Mouse (Mus musculus): ENCODE measurements at regions not wholly inside any gene's neighbourhood (a gene's known extent, or its start where the extent isn't known, plus 50 kb on each side); places are given as distances from the start of the nearest gene placed in this dataset.

DNA sequence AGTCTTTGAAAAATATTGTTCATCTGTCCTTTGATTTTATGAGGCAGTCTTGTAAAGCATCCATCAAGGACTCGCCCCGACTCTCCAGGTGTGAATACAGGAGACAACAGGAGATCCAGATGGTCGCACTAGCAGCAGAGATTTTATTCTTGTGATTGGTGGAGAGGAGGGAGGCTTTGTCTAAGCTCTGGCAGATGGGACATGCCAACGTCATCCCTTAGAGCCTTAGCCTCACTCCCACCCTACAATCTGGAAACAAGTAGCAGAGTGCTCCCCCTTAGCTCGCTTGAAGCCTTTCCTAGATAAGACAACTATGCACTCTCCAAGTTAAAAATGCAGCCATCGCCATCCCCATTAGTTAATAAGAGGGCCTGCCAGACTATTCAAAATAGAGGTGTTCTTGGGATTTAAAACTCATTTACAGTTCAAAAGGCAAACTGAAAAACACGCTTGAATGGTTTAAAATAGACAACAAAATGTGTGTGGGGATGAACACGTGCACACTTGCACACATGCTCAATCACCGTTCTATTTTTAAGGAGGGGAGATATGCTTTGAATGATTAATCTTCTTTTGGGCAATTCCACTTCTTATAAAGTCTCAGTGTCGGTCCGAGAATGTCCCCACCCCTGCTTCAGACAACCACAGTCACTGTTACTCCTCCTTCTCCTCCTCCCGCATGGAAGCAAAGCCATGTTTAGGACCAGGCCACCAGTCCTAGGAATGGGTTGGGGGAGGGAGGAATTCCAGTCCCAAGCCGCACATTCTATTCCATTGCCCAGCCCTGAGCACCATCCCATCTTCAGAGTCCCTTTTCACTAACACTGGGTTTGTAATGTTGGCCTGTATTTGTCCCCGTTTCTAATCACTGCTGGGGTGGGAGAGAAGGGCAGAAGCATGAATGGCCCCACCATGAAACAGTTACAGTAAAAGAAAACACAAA is 61.5 kb upstream of the Egln3 start:
- no peak overlapping the region for H3K27ac ChIP-seq (ENCODE audit: control insufficient read depth, insufficient read depth, low read depth, low read length, poor library complexity)
- H3K4me3 ChIP-seq (replicated peaks; ENCODE audit: control insufficient read depth, low read depth, low read length): no peak overlapping the region
- peaks cover 6% of the 10 kb centered on the region for H3K4me1 ChIP-seq (ENCODE audit: control insufficient read depth, insufficient read depth, low read length)
- 79% methylated on average over 14 of the region's 14 CpGs for WGBS
- TF ChIP-seq POLR2A (IDR thresholded peaks at IDR 0.05; ENCODE audit: borderline replicate concordance, control insufficient read depth, low read depth, low read length): no peak
- TF ChIP-seq CTCF (IDR thresholded peaks at IDR 0.05; ENCODE audit: control insufficient read depth, insufficient read depth, low read length): no peak

DNA sequence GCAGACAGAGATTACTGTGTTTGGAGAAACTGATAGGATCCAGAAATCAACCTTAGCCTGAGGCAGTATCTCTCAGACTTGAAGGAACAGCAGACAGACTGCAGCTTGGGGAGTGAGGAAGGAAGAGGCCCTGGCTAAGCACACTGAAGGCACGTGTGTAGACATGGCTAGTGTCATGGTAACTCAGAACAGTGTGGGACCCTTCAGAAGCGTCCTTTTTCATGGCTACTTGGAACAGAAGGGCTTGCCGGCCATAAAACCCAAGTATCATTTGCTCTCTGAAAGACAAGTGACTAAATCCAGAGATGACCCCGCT is 60.7 kb upstream of the Egln3 start:
- 49% methylated on average over 4 of the region's 4 CpGs for WGBS
- Histone ChIP-seq H3K4me3 (replicated peaks; ENCODE audit: control insufficient read depth, low read depth, low read length) (no peak overlapping the region), H3K27ac (ENCODE audit: control insufficient read depth, insufficient read depth, low read depth, low read length, poor library complexity) (no peak overlapping the region), H3K4me1 (ENCODE audit: control insufficient read depth, insufficient read depth, low read length) (peaks cover 6% of the 10 kb centered on the region)
- no peak for TF ChIP-seq CTCF (IDR thresholded peaks at IDR 0.05; ENCODE audit: control insufficient read depth, insufficient read depth, low read length)
- TF ChIP-seq POLR2A (IDR thresholded peaks at IDR 0.05; ENCODE audit: borderline replicate concordance, control insufficient read depth, low read depth, low read length): no peak

DNA sequence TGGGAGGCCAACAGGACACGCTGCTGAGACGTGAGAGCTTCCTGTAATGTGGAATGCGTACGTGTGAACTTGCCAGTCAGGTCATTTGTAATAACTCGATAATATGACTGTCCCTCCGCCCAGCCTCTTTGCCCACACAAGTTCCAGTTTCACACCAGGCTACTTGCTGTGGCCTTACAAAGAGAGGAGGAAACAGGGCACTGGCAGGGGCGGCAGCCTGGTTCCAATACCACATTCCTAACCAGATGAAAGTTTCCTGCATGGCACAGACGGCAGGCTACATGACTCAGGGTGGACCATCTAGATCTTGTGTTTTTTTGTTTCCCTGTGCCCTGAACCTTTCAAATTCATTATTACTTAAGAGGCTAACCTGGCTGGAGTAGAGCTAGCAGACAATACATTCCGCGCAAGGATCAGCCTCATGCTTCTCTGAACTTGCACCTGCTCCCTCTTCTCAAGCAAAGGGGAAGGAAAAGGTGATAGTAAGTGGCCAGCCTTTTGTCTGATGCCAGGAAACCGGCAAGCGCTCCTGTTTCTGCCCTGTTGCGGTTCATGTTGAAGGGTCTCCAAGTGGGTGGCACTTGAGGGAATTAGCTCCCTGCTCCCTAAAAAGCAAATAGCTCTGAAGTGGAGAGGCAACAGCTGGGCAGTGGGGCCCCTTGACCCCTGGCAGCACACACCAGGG is 60.2 kb upstream of the Egln3 start:
- 31% methylated on average over 13 of the region's 13 CpGs for WGBS

DNA sequence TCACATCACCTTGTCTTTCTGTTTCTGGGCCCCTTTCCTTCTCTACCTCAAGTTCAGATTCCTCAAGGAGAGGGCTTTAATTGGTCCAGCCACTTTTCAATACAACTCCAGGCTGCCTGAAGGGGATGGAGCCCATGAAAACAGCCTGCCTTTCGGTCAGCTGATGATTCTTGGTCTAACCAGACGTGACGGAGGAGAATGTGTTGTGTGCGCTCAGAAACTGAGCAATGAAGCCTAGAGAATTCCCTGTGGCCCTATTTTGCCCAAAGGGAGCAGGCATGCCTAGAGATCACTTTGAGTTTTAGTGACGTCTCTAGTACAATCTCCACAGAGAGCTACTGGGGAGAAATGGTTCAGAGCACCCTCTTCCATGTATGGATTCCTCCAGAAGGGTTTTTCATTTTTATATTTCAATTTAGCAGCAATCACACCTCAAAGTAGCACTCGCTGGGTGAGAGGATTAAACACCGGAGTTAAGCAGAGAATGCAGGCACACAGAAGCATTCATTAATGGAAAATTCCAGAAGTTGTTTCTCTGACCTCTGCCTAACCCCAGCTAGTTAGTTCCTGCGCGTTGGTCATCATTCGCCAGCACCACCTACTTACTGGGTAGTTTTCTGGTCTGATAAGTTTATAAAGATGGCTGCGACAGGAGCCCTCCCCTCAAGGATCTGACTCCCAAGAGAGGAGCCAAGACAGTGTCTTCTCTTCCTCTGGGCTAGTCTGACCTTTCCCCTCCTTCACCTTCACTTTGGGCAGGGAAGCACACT is 58.8 kb upstream of the Egln3 start:
- Histone ChIP-seq H3K4me3 (replicated peaks; ENCODE audit: control insufficient read depth, low read depth, low read length) (no peak overlapping the region), H3K4me1 (ENCODE audit: control insufficient read depth, insufficient read depth, low read length) (peaks cover 6% of the 10 kb centered on the region), H3K27ac (ENCODE audit: control insufficient read depth, insufficient read depth, low read depth, low read length, poor library complexity) (no peak overlapping the region)
- 85% methylated on average over 11 of the region's 11 CpGs for WGBS
- TF ChIP-seq CTCF (IDR thresholded peaks at IDR 0.05; ENCODE audit: control insufficient read depth, insufficient read depth, low read length) (no peak), POLR2A (IDR thresholded peaks at IDR 0.05; ENCODE audit: borderline replicate concordance, control insufficient read depth, low read depth, low read length) (no peak)

More for the DNA sequence above, 60.2 kb upstream of the Egln3 start:
- H3K4me1 ChIP-seq (ENCODE audit: control insufficient read depth, insufficient read depth, low read length): peaks cover 6% of the 10 kb centered on the region
- no peak overlapping the region for H3K27ac ChIP-seq (ENCODE audit: control insufficient read depth, insufficient read depth, low read depth, low read length, poor library complexity)
- H3K4me3 ChIP-seq (replicated peaks; ENCODE audit: control insufficient read depth, low read depth, low read length): no peak overlapping the region
- TF ChIP-seq CTCF (IDR thresholded peaks at IDR 0.05; ENCODE audit: control insufficient read depth, insufficient read depth, low read length) (no peak), POLR2A (IDR thresholded peaks at IDR 0.05; ENCODE audit: borderline replicate concordance, control insufficient read depth, low read depth, low read length) (no peak)

DNA sequence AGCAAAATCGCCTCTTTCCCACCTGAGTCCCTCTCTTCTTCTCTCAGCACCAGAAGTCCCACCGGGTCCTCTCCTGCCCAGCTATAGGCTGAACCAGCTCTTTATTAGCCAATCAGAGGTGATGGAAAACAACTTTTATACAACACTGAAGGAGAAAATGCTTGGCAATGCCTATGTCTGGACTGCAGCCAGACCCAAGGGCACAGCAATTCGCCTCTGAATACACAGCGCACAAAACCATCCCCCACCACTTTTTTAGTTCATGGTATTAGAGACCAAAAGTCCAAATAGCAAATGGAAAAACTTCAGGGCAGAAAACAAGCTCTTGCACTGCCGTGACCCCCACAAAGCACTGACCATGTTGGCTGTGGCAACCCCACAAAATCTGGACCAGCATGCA is 57.8 kb upstream of the Egln3 start:
- WGBS: 84% methylated on average over 5 of the region's 5 CpGs
- TF ChIP-seq CTCF (IDR thresholded peaks at IDR 0.05; ENCODE audit: control insufficient read depth, insufficient read depth, low read length) (no peak), POLR2A (IDR thresholded peaks at IDR 0.05; ENCODE audit: borderline replicate concordance, control insufficient read depth, low read depth, low read length) (no peak)
- Histone ChIP-seq H3K27ac (ENCODE audit: control insufficient read depth, insufficient read depth, low read depth, low read length, poor library complexity) (no peak overlapping the region), H3K4me1 (ENCODE audit: control insufficient read depth, insufficient read depth, low read length) (peaks cover 6% of the 10 kb centered on the region), H3K4me3 (replicated peaks; ENCODE audit: control insufficient read depth, low read depth, low read length) (no peak overlapping the region)

DNA sequence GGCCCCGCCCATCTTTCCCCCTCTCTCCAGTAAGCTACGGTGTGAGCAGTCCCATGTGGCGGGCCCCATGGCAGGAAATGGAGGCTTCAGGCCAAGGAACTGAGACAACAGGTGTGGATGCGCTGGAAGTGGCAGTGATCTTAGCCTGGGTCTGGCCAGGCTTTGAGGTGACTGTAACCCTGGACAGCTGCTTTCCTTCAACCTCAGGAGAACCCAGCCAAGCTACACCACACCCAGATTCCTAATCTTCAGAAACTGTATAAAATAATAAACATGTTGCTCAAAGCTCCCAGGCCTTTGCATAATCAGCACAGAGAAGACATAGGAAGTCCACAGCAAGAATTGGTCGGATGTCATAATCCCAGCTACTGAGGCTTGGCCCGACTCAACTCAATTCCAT is 56.8 kb upstream of the Egln3 start:
- WGBS: 35% methylated on average over 6 of the region's 6 CpGs
- Histone ChIP-seq H3K27ac (ENCODE audit: control insufficient read depth, insufficient read depth, low read depth, low read length, poor library complexity) (peak overlapping the region; percentile 24), H3K4me3 (replicated peaks; ENCODE audit: control insufficient read depth, low read depth, low read length) (no peak overlapping the region), H3K4me1 (ENCODE audit: control insufficient read depth, insufficient read depth, low read length) (peaks cover 6% of the 10 kb centered on the region)
- no peak for TF ChIP-seq POLR2A (IDR thresholded peaks at IDR 0.05; ENCODE audit: borderline replicate concordance, control insufficient read depth, low read depth, low read length)

DNA sequence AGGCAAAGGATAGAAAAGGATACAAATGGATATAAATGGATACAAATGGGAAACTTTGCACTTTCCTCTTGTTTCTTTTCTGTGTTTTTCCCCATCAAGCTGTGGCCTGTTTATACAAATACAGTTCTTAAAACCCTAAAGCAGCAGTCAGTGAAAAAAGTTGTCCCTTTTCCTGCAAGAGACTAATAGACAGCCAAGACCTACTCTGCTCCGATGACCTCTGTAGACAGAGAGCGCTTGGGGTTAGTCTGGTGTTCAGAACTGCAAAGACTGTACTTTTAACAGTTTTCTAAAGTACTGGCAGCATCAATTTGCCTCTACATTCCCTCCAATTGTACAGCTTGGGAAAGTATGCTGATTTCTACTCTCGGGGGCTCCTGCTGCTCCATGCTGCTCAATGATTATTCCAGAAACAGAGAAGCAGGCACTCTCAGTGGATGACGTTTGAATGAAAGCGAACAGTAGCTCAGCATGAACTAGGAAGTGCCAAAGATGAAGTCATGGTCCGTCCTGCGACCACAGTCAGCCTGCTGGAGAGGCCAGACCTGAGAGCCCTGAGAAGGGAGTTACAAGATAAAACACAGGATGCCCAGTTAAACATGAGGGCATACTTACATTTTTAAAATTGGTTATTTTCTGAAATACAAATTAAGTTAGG is 54.2 kb upstream of the Egln3 start:
- WGBS: 63% methylated on average over 7 of the region's 7 CpGs
- H3K4me3 ChIP-seq (replicated peaks; ENCODE audit: control insufficient read depth, low read depth, low read length): no peak overlapping the region
- TF ChIP-seq POLR2A (IDR thresholded peaks at IDR 0.05; ENCODE audit: borderline replicate concordance, control insufficient read depth, low read depth, low read length) (no peak), CTCF (IDR thresholded peaks at IDR 0.05; ENCODE audit: control insufficient read depth, insufficient read depth, low read length) (no peak)
- H3K4me1 ChIP-seq (ENCODE audit: control insufficient read depth, insufficient read depth, low read length): peaks cover 2% of the 10 kb centered on the region
- H3K27ac ChIP-seq (ENCODE audit: control insufficient read depth, insufficient read depth, low read depth, low read length, poor library complexity): no peak overlapping the region
